Mouse (Mus musculus): Measurements from ENCODE around the gene Lgals2.
A peak's percentile ranks its signal among the peaks of the same experiment; 100 is the strongest.
"Not testable (repeated sequence)": the region's sequence is repeated elsewhere in the genome, so short reads cannot be mapped to it uniquely, and the experiment has no call there.

Gene Lgals2

GRCm38 (mm10) chr15:78855303-78855965 is at the start of gene Lgals2:
TSS of gene Lgals2 (minus strand) at chr15:78855529.
- no peak for DNase-seq (ENCODE audit: low read depth, low spot score)

- peak; percentile 88 for DNase-seq (ENCODE audit: low read depth, low spot score)
Measured at GRCm38 (mm10) chr15:78903243-78903642, 47.9 kb upstream of the Lgals2 start.

GRCm38 (mm10) chr15:78901422-78901789 is 46.1 kb upstream of the Lgals2 start:
- DNase-seq (ENCODE audit: low read depth, low spot score), result no peak

GRCm38 (mm10) chr15:78900585-78901421 is 45.5 kb upstream of the Lgals2 start:
- no peak for DNase-seq (ENCODE audit: low read depth, low spot score)

GRCm38 (mm10) chr15:78899740-78900584 is 44.6 kb upstream of the Lgals2 start, which contains the start of gene Sh3bp1:
TSS of gene Sh3bp1 (plus strand) at chr15:78899768.
- peak; percentile 71 for DNase-seq (ENCODE audit: low read depth, low spot score)

GRCm38 (mm10) chr15:78899409-78899739 is 44.0 kb upstream of the Lgals2 start, which contains the start of gene Gm49510:
TSS of gene Gm49510 (plus strand) at chr15:78899667.
- no peak for DNase-seq (ENCODE audit: low read depth, low spot score)

- DNase-seq (ENCODE audit: low read depth, low spot score), result no peak
Measured at GRCm38 (mm10) chr15:78898507-78899001, 43.2 kb upstream of the Lgals2 start.

- no peak for DNase-seq (ENCODE audit: low read depth, low spot score)
Measured at GRCm38 (mm10) chr15:78897488-78897887, 42.2 kb upstream of the Lgals2 start.

GRCm38 (mm10) chr15:78896149-78896548 is 40.8 kb upstream of the Lgals2 start:
- DNase-seq (ENCODE audit: low read depth, low spot score), result no peak

GRCm38 (mm10) chr15:78895741-78896140 is 40.4 kb upstream of the Lgals2 start:
- no peak for DNase-seq (ENCODE audit: low read depth, low spot score)

- no peak for DNase-seq (ENCODE audit: low read depth, low spot score)
Measured at GRCm38 (mm10) chr15:78894726-78895125, 39.4 kb upstream of the Lgals2 start.

- no peak for DNase-seq (ENCODE audit: low read depth, low spot score)
Measured at GRCm38 (mm10) chr15:78892440-78892839, 37.1 kb upstream of the Lgals2 start.

GRCm38 (mm10) chr15:78889401-78889853 is 34.1 kb upstream of the Lgals2 start:
- DNase-seq (ENCODE audit: low read depth, low spot score), result no peak

GRCm38 (mm10) chr15:78881828-78882227 is 26.5 kb upstream of the Lgals2 start:
- DNase-seq (ENCODE audit: low read depth, low spot score), result no peak

- DNase-seq (ENCODE audit: low read depth, low spot score), result no peak
Measured at GRCm38 (mm10) chr15:78880432-78880831, 25.1 kb upstream of the Lgals2 start.

- DNase-seq (ENCODE audit: low read depth, low spot score), result not testable (repeated sequence)
Measured at GRCm38 (mm10) chr15:78878792-78879516, 23.6 kb upstream of the Lgals2 start.

GRCm38 (mm10) chr15:78877810-78878390 is 22.6 kb upstream of the Lgals2 start:
- no peak for DNase-seq (ENCODE audit: low read depth, low spot score)

GRCm38 (mm10) chr15:78876991-78877809 is 21.9 kb upstream of the Lgals2 start, which contains the start of gene Gga1:
TSS of gene Gga1 (plus strand) at chr15:78877190.
- peak; percentile 99 for DNase-seq (ENCODE audit: low read depth, low spot score)

- DNase-seq (ENCODE audit: low read depth, low spot score), result peak; percentile 92
Measured at GRCm38 (mm10) chr15:78876258-78876696, 20.9 kb upstream of the Lgals2 start.

GRCm38 (mm10) chr15:78875537-78875936 is 20.2 kb upstream of the Lgals2 start:
- no peak for DNase-seq (ENCODE audit: low read depth, low spot score)

Measured in brain, adult 2 months (tissue).